Comparison of ENCODE assay signal across 11 mouse cellular contexts in genomic region chr1:37614130-37614529, GRCm38 (mm10).
DNase-seq lines count a peak whose midpoint lies in the region; ATAC-seq lines count a peak whose summit lies in the region.
"Had no signal": no experiment of that assay in that cellular context is flagged by ENCODE, and none has a peak within 500 bp of the region (broad histone marks: within the 10 kb centered on the region; RNA-seq: fewer than 3 reads in every experiment).

No protein-coding gene starts in this region.

- H3K4me1 ChIP-seq in forebrain, embryonic 16.5 days (replicated peaks; ENCODE audit: control insufficient read depth, insufficient read depth, low read length): no peaks in the 10 kb centered on the region
- no peaks in the 10 kb centered on the region for H3K4me1 ChIP-seq in forebrain, embryonic 11.5 days (replicated peaks; ENCODE audit: control insufficient read depth, insufficient read depth, low read length)
- H3K4me1 ChIP-seq in neural tube, embryonic 13.5 days (replicated peaks): peaks cover 11% of the 10 kb centered on the region
- peaks cover 43% of the 10 kb centered on the region for H3K4me1 ChIP-seq in kidney, embryonic 15.5 days
- H3K4me1 ChIP-seq in midbrain, embryonic 13.5 days (replicated peaks): 0 out of 2 replicates have a peak, but pooled peaks cover 4% of the 10 kb centered on the region

- intact Hi-C loops in left cerebral cortex, postnatal 25 days (cut with DNase I): no loop called here

- H3K9ac ChIP-seq in forebrain, embryonic 16.5 days (replicated peaks; ENCODE audit: low read depth, low read length): no peak overlapping the region
- no peak overlapping the region for H3K9ac ChIP-seq in forebrain, embryonic 11.5 days (ENCODE audit: low read length)
- H3K9ac ChIP-seq in neural tube, embryonic 13.5 days: 0 out of 2 replicates have a peak overlapping the region, but pooled peaks have one; percentile 34
- H3K9ac ChIP-seq in kidney, embryonic 15.5 days: no peak overlapping the region
- no peak overlapping the region for H3K9ac ChIP-seq in midbrain, embryonic 13.5 days (replicated peaks)
- H3K9ac ChIP-seq: neural tube, embryonic 12.5 days had no signal

- no peaks in the 10 kb centered on the region for H3K9me3 ChIP-seq in forebrain, embryonic 16.5 days (ENCODE audit: control insufficient read depth, low read length)
- H3K9me3 ChIP-seq in forebrain, embryonic 11.5 days (ENCODE audit: control insufficient read depth, low read length): no peaks in the 10 kb centered on the region
- no peaks in the 10 kb centered on the region for H3K9me3 ChIP-seq in neural tube, embryonic 13.5 days
- no peaks in the 10 kb centered on the region for H3K9me3 ChIP-seq in kidney, embryonic 15.5 days (replicated peaks)
- H3K9me3 ChIP-seq in midbrain, embryonic 13.5 days: no peaks in the 10 kb centered on the region
- H3K9me3 ChIP-seq: neural tube, embryonic 12.5 days had no signal

- 76% methylated on average over 15 of the region's 15 CpGs for WGBS in forebrain, embryonic 16.5 days
- WGBS in forebrain, embryonic 11.5 days: 86% methylated on average over 15 of the region's 15 CpGs
- 64% methylated on average over 15 of the region's 15 CpGs for WGBS in neural tube, embryonic 13.5 days
- WGBS in kidney, embryonic 15.5 days: 66% methylated on average over 15 of the region's 15 CpGs
- WGBS in midbrain, embryonic 13.5 days: 84% methylated on average over 15 of the region's 15 CpGs

- no peak for DNase-seq in forebrain, embryonic 11.5 days (ENCODE audit: low spot score)
- no peak for DNase-seq in neural tube, embryonic 10.5 days (ENCODE audit: extremely low spot score, low spot score)
- DNase-seq in left cerebral cortex, postnatal 25 days (ENCODE audit: low spot score in 2 of 2): peak; percentile 61 to 79
- DNase-seq in thymus, postnatal 10 days (ENCODE audit: low spot score in 2 of 2): peak; percentile 57 to 60
- DNase-seq: cerebellum, adult 11-12 months had no signal

- ATAC-seq in forebrain, embryonic 16.5 days: peak; percentile 15; the same call in 1 of the 2 replicates
- ATAC-seq in forebrain, embryonic 11.5 days (replicated peaks; ENCODE audit: low FRiP score): no peak
- ATAC-seq in neural tube, embryonic 13.5 days (ENCODE audit: low read depth): peak; percentile 34; the same call in 1 of the 2 replicates
- ATAC-seq in kidney, embryonic 15.5 days (replicated peaks; ENCODE audit: low FRiP score): no peak
- ATAC-seq in midbrain, embryonic 13.5 days: no peak

- H3K27ac ChIP-seq in forebrain, embryonic 16.5 days (ENCODE audit: low read length): no peak overlapping the region
- no peak overlapping the region for H3K27ac ChIP-seq in forebrain, embryonic 11.5 days (ENCODE audit: low read depth, low read length)
- H3K27ac ChIP-seq in neural tube, embryonic 13.5 days (replicated peaks): peak overlapping the region; percentile 30; the same call in 1 of the 2 replicates
- H3K27ac ChIP-seq in kidney, embryonic 15.5 days: no peak overlapping the region
- no peak overlapping the region for H3K27ac ChIP-seq in midbrain, embryonic 13.5 days
- H3K27ac ChIP-seq: neural tube, embryonic 12.5 days had no signal

- H3K27me3 ChIP-seq in forebrain, embryonic 16.5 days (replicated peaks; ENCODE audit: control insufficient read depth, insufficient read depth, low read length): no peaks in the 10 kb centered on the region
- no peaks in the 10 kb centered on the region for H3K27me3 ChIP-seq in forebrain, embryonic 11.5 days (ENCODE audit: control insufficient read depth, insufficient read depth, low read length)
- no peaks in the 10 kb centered on the region for H3K27me3 ChIP-seq in neural tube, embryonic 13.5 days
- no peaks in the 10 kb centered on the region for H3K27me3 ChIP-seq in kidney, embryonic 15.5 days
- no peaks in the 10 kb centered on the region for H3K27me3 ChIP-seq in midbrain, embryonic 13.5 days
- H3K27me3 ChIP-seq: CH12.LX; neural tube, embryonic 12.5 days had no signal

- no peaks in the 10 kb centered on the region for H3K36me3 ChIP-seq in forebrain, embryonic 16.5 days (ENCODE audit: control insufficient read depth, insufficient read depth)
- H3K36me3 ChIP-seq in forebrain, embryonic 11.5 days (ENCODE audit: control insufficient read depth, insufficient read depth, low read length): no peaks in the 10 kb centered on the region
- H3K36me3 ChIP-seq in neural tube, embryonic 13.5 days: no peaks in the 10 kb centered on the region
- H3K36me3 ChIP-seq in kidney, embryonic 15.5 days: no peaks in the 10 kb centered on the region
- H3K36me3 ChIP-seq in midbrain, embryonic 13.5 days: no peaks in the 10 kb centered on the region
- H3K36me3 ChIP-seq: neural tube, embryonic 12.5 days had no signal

- H3K4me3 ChIP-seq in forebrain, embryonic 16.5 days (replicated peaks; ENCODE audit: low read length): no peak overlapping the region
- H3K4me3 ChIP-seq in forebrain, embryonic 11.5 days (ENCODE audit: low read depth, low read length): no peak overlapping the region
- H3K4me3 ChIP-seq in neural tube, embryonic 13.5 days: no peak overlapping the region
- H3K4me3 ChIP-seq in kidney, embryonic 15.5 days (replicated peaks): no peak overlapping the region
- H3K4me3 ChIP-seq in midbrain, embryonic 13.5 days (replicated peaks): no peak overlapping the region
- H3K4me3 ChIP-seq: neural tube, embryonic 12.5 days had no signal

- H3K4me2 ChIP-seq in forebrain, embryonic 16.5 days (ENCODE audit: low read length): no peak overlapping the region
- H3K4me2 ChIP-seq in forebrain, embryonic 11.5 days (ENCODE audit: low read depth, low read length, severe bottlenecking): no peak overlapping the region
- no peak overlapping the region for H3K4me2 ChIP-seq in neural tube, embryonic 13.5 days
- H3K4me2 ChIP-seq in kidney, embryonic 15.5 days: no peak overlapping the region
- no peak overlapping the region for H3K4me2 ChIP-seq in midbrain, embryonic 13.5 days (replicated peaks)
- H3K4me2 ChIP-seq: neural tube, embryonic 12.5 days had no signal

Comparison
In these comparisons a context has a peak if more than half of its experiments do, and no peak if none do; other contexts are left out.
1. ATAC-seq: peak in forebrain, embryonic 16.5 days (single experiment) and neural tube, embryonic 13.5 days (single experiment); none in forebrain, embryonic 11.5 days (single experiment), kidney, embryonic 15.5 days (single experiment) and midbrain, embryonic 13.5 days (single experiment).
2. DNase-seq: peak in left cerebral cortex, postnatal 25 days (2 of 2) and thymus, postnatal 10 days (2 of 2); none in forebrain, embryonic 11.5 days (single experiment) and neural tube, embryonic 10.5 days (single experiment).